Mouse (Mus musculus): Measurements from ENCODE around the gene Churc1. TPM values are rescaled to one million over a fixed set of nuclear protein-coding genes. Genes with fewer than 3 reads are reported as not detected.

The Churc1 gene
- total and polyA plus RNA-seq, 3 experiments: 76.2 to 96.7 (median 87.3) TPM

GRCm38 (mm10) chr12:76807796-76808195, 42.5 kb downstream of the Churc1 start:
- Histone ChIP-seq H3K9ac (ENCODE audit: low read depth, low read length) (no peak overlapping the region), H3K27me3 (ENCODE audit: control insufficient read depth, insufficient read depth, low read length) (no peaks in the 10 kb centered on the region), H3K27ac (no peak overlapping the region), H3K36me3 (ENCODE audit: control insufficient read depth, insufficient read depth, low read length) (no peaks in the 10 kb centered on the region), H3K79me2 (replicated peaks; ENCODE audit: control insufficient read depth, insufficient read depth, low read length) (no peaks in the 10 kb centered on the region), H3K4me3 (no peak overlapping the region), H3K4me1 (ENCODE audit: control insufficient read depth, insufficient read depth, low read length) (no peaks in the 10 kb centered on the region; the same call in 1 of the 2 replicates)
- intact Hi-C loops (cut with DNase I): no loop called here
- no peak for TF ChIP-seq POLR2A (IDR thresholded peaks at IDR 0.05; ENCODE audit: insufficient read depth, low read depth, low read length)
- no peak for TF ChIP-seq EP300 (IDR thresholded peaks at IDR 0.05; ENCODE audit: insufficient read depth, low read depth, low read length)
- TF ChIP-seq CTCF (IDR thresholded peaks at IDR 0.05): no peak
- no peak for DNase-seq
- WGBS: 76% methylated on average over 10 of the region's 10 CpGs

- H3K27ac ChIP-seq: no peak overlapping the region
- no peak for DNase-seq
- H3K4me1 ChIP-seq (ENCODE audit: control insufficient read depth, insufficient read depth, low read length): no peaks in the 10 kb centered on the region; the same call in 1 of the 2 replicates
- WGBS: 77% methylated on average over 5 of the region's 5 CpGs
- no peaks in the 10 kb centered on the region for H3K36me3 ChIP-seq (ENCODE audit: control insufficient read depth, insufficient read depth, low read length)
- H3K9ac ChIP-seq (ENCODE audit: low read depth, low read length): no peak overlapping the region
- H3K27me3 ChIP-seq (ENCODE audit: control insufficient read depth, insufficient read depth, low read length): no peaks in the 10 kb centered on the region
- TF ChIP-seq POLR2A (IDR thresholded peaks at IDR 0.05; ENCODE audit: insufficient read depth, low read depth, low read length) (no peak), EP300 (IDR thresholded peaks at IDR 0.05; ENCODE audit: insufficient read depth, low read depth, low read length) (no peak), CTCF (IDR thresholded peaks at IDR 0.05) (no peak)
- intact Hi-C loops (cut with DNase I): no loop called here
- no peaks in the 10 kb centered on the region for H3K79me2 ChIP-seq (replicated peaks; ENCODE audit: control insufficient read depth, insufficient read depth, low read length)
- H3K4me3 ChIP-seq: no peak overlapping the region
Observed at GRCm38 (mm10) chr12:76810491-76810890, 45.2 kb downstream of the Churc1 start.

GRCm38 (mm10) chr12:76811006-76811405, 45.7 kb downstream of the Churc1 start:
- no peaks in the 10 kb centered on the region for H3K27me3 ChIP-seq (ENCODE audit: control insufficient read depth, insufficient read depth, low read length)
- H3K9ac ChIP-seq (ENCODE audit: low read depth, low read length): no peak overlapping the region
- no peaks in the 10 kb centered on the region; the same call in 1 of the 2 replicates for H3K4me1 ChIP-seq (ENCODE audit: control insufficient read depth, insufficient read depth, low read length)
- no peaks in the 10 kb centered on the region for H3K79me2 ChIP-seq (replicated peaks; ENCODE audit: control insufficient read depth, insufficient read depth, low read length)
- TF ChIP-seq POLR2A (IDR thresholded peaks at IDR 0.05; ENCODE audit: insufficient read depth, low read depth, low read length): no peak
- no peak for TF ChIP-seq CTCF (IDR thresholded peaks at IDR 0.05)
- TF ChIP-seq EP300 (IDR thresholded peaks at IDR 0.05; ENCODE audit: insufficient read depth, low read depth, low read length): no peak
- DNase-seq: no peak
- WGBS: 73% methylated on average over 4 of the region's 4 CpGs
- no peak overlapping the region for H3K4me3 ChIP-seq
- no peak overlapping the region for H3K27ac ChIP-seq
- H3K36me3 ChIP-seq (ENCODE audit: control insufficient read depth, insufficient read depth, low read length): no peaks in the 10 kb centered on the region
- intact Hi-C loops (cut with DNase I): no loop called here

GRCm38 (mm10) chr12:76813543-76813942, 48.2 kb downstream of the Churc1 start:
- Histone ChIP-seq H3K27me3 (ENCODE audit: control insufficient read depth, insufficient read depth, low read length) (no peaks in the 10 kb centered on the region), H3K79me2 (replicated peaks; ENCODE audit: control insufficient read depth, insufficient read depth, low read length) (no peaks in the 10 kb centered on the region), H3K36me3 (ENCODE audit: control insufficient read depth, insufficient read depth, low read length) (no peaks in the 10 kb centered on the region), H3K27ac (no peak overlapping the region), H3K4me1 (ENCODE audit: control insufficient read depth, insufficient read depth, low read length) (no peaks in the 10 kb centered on the region; the same call in 1 of the 2 replicates), H3K9ac (ENCODE audit: low read depth, low read length) (no peak overlapping the region), H3K4me3 (no peak overlapping the region)
- 43% methylated on average over 10 of the region's 10 CpGs for WGBS
- no peak for DNase-seq
- intact Hi-C loops (cut with DNase I): no loop called here
- TF ChIP-seq POLR2A (IDR thresholded peaks at IDR 0.05; ENCODE audit: insufficient read depth, low read depth, low read length): no peak
- no peak for TF ChIP-seq EP300 (IDR thresholded peaks at IDR 0.05; ENCODE audit: insufficient read depth, low read depth, low read length)
- no peak for TF ChIP-seq CTCF (IDR thresholded peaks at IDR 0.05)

- Histone ChIP-seq H3K27me3 (ENCODE audit: control insufficient read depth, insufficient read depth, low read length) (no peaks in the 10 kb centered on the region), H3K4me1 (ENCODE audit: control insufficient read depth, insufficient read depth, low read length) (no peaks in the 10 kb centered on the region; the same call in 1 of the 2 replicates), H3K79me2 (replicated peaks; ENCODE audit: control insufficient read depth, insufficient read depth, low read length) (no peaks in the 10 kb centered on the region), H3K4me3 (no peak overlapping the region), H3K9ac (ENCODE audit: low read depth, low read length) (no peak overlapping the region), H3K27ac (no peak overlapping the region), H3K36me3 (ENCODE audit: control insufficient read depth, insufficient read depth, low read length) (no peaks in the 10 kb centered on the region)
- WGBS: 87% methylated on average over 2 of the region's 2 CpGs
- TF ChIP-seq CTCF (IDR thresholded peaks at IDR 0.05) (no peak), EP300 (IDR thresholded peaks at IDR 0.05; ENCODE audit: insufficient read depth, low read depth, low read length) (no peak)
- intact Hi-C loops (cut with DNase I): no loop called here
- DNase-seq: no peak
Observed at GRCm38 (mm10) chr12:76814120-76814519, 48.8 kb downstream of the Churc1 start.

GRCm38 (mm10) chr12:76816720-76817119, 51.4 kb downstream of the Churc1 start:
- intact Hi-C loops (cut with DNase I): no loop called here
- H3K27ac ChIP-seq: no peak overlapping the region
- no peaks in the 10 kb centered on the region for H3K4me1 ChIP-seq (ENCODE audit: control insufficient read depth, insufficient read depth, low read length)
- no peaks in the 10 kb centered on the region for H3K79me2 ChIP-seq (replicated peaks; ENCODE audit: control insufficient read depth, insufficient read depth, low read length)
- H3K9ac ChIP-seq (ENCODE audit: low read depth, low read length): no peak overlapping the region
- no peaks in the 10 kb centered on the region for H3K27me3 ChIP-seq (ENCODE audit: control insufficient read depth, insufficient read depth, low read length)
- DNase-seq: no peak
- no peak for TF ChIP-seq CTCF (IDR thresholded peaks at IDR 0.05)
- no peak for TF ChIP-seq EP300 (IDR thresholded peaks at IDR 0.05; ENCODE audit: insufficient read depth, low read depth, low read length)
- TF ChIP-seq POLR2A (IDR thresholded peaks at IDR 0.05; ENCODE audit: insufficient read depth, low read depth, low read length): no peak
- no peaks in the 10 kb centered on the region for H3K36me3 ChIP-seq (ENCODE audit: control insufficient read depth, insufficient read depth, low read length)
- H3K4me3 ChIP-seq: no peak overlapping the region
- WGBS: 69% methylated on average over 4 of the region's 4 CpGs
